Mouse (Mus musculus) E14TG2a.4 (cell line): ENCODE results near the gene Castor1.

Experiments used
- CTCF ChIP-seq: conservative IDR thresholded peaks from 2 replicates; pipeline ENCODE4 v1.5.1; 2014; ENCODE audit warnings: low read length
- NANOG ChIP-seq: IDR thresholded peaks from 2 replicates; pipeline ENCODE4 v1.6.1; 2014; ENCODE audit warnings: borderline replicate concordance, low read length, mixed read lengths
- POU5F1 ChIP-seq: IDR thresholded peaks from 2 replicates; pipeline ENCODE4 v1.6.1; 2014; ENCODE audit warnings: low read length, borderline replicate concordance

GRCm38 (mm10) chr11:4226569-4227325 is 8.7 kb downstream of the Castor1 start:
- TF ChIP-seq CTCF (no peak), POU5F1 (no peak), NANOG (no peak)
